Mouse (Mus musculus): ENCODE data around the gene Zfp119b.
"Not testable (repeated sequence)": the region's sequence is repeated elsewhere in the genome, so short reads cannot be mapped to it uniquely, and the experiment has no call there.

The Zfp119b gene

GRCm38 (mm10) chr17:55957726-55958583 lies 8.7 kb upstream of the Zfp119b start:
- DNase-seq: peak in 1 of 2 experiments; percentile 32

- peak; percentile 86 to 91 for DNase-seq
These were observed 7.9 kb upstream of the Zfp119b start for GRCm38 (mm10) chr17:55957168-55957567.

- no peak for DNase-seq
These were observed 7.3 kb upstream of the Zfp119b start for GRCm38 (mm10) chr17:55956591-55956990.

- peak; percentile 91 to 96 for DNase-seq
These were observed 6.8 kb upstream of the Zfp119b start for GRCm38 (mm10) chr17:55956129-55956528.

GRCm38 (mm10) chr17:55954229-55954628 lies 4.9 kb upstream of the Zfp119b start:
- peak; percentile 3 to 23 for DNase-seq

- peak; percentile 1 to 4 for DNase-seq
These were observed 4.5 kb upstream of the Zfp119b start for GRCm38 (mm10) chr17:55953751-55954150.

GRCm38 (mm10) chr17:55952447-55953027 lies 3.2 kb upstream of the Zfp119b start, which contains the start of gene Ebi3:
Gene Ebi3, plus strand, starts transcription at chr17:55952640.
- no peak for DNase-seq

- DNase-seq: no peak
These were observed 2.7 kb upstream of the Zfp119b start for GRCm38 (mm10) chr17:55952041-55952440.

- DNase-seq: no peak
These were observed 1.3 kb upstream of the Zfp119b start for GRCm38 (mm10) chr17:55950601-55951000.

GRCm38 (mm10) chr17:55948647-55949046 lies 653 bp downstream of the Zfp119b start:
- DNase-seq: no peak

- DNase-seq: peak in 1 of 2 experiments; percentile 40
These were observed 3.6 kb downstream of the Zfp119b start for GRCm38 (mm10) chr17:55945696-55946095.

- peak; percentile 93 to 94 for DNase-seq
These were observed 4.2 kb downstream of the Zfp119b start for GRCm38 (mm10) chr17:55944866-55945682.

GRCm38 (mm10) chr17:55944387-55944865 lies 4.9 kb downstream of the Zfp119b start:
- DNase-seq: not testable (repeated sequence)

GRCm38 (mm10) chr17:55933191-55933590 lies 16.1 kb downstream of the Zfp119b start:
- DNase-seq: no peak

GRCm38 (mm10) chr17:55932635-55933034 lies 16.7 kb downstream of the Zfp119b start:
- DNase-seq: no peak

- peak; percentile 81 to 88 for DNase-seq
These were observed 17.5 kb downstream of the Zfp119b start for GRCm38 (mm10) chr17:55931553-55932502.

GRCm38 (mm10) chr17:55906669-55907068 lies 42.6 kb downstream of the Zfp119b start:
- no peak for DNase-seq

GRCm38 (mm10) chr17:55904131-55904530 lies 45.2 kb downstream of the Zfp119b start:
- no peak for DNase-seq

- no peak for DNase-seq
These were observed 45.6 kb downstream of the Zfp119b start for GRCm38 (mm10) chr17:55903687-55904086.

- no peak for DNase-seq
These were observed 46.2 kb downstream of the Zfp119b start for GRCm38 (mm10) chr17:55903087-55903486.

- DNase-seq: peak; percentile 22 to 61
These were observed 56.8 kb downstream of the Zfp119b start for GRCm38 (mm10) chr17:55892406-55892955.
